Mouse (Mus musculus): ENCODE measurements around the gene Map3k19. TPM values are rescaled to one million over a fixed set of nuclear protein-coding genes. Genes with fewer than 3 reads are reported as not detected.

The Map3k19 gene
- polyA plus RNA-seq (2015; fragmentation: Nextera tagmentation; extraction: Ambion mirVana), result not detected in 2 replicates

DNA sequence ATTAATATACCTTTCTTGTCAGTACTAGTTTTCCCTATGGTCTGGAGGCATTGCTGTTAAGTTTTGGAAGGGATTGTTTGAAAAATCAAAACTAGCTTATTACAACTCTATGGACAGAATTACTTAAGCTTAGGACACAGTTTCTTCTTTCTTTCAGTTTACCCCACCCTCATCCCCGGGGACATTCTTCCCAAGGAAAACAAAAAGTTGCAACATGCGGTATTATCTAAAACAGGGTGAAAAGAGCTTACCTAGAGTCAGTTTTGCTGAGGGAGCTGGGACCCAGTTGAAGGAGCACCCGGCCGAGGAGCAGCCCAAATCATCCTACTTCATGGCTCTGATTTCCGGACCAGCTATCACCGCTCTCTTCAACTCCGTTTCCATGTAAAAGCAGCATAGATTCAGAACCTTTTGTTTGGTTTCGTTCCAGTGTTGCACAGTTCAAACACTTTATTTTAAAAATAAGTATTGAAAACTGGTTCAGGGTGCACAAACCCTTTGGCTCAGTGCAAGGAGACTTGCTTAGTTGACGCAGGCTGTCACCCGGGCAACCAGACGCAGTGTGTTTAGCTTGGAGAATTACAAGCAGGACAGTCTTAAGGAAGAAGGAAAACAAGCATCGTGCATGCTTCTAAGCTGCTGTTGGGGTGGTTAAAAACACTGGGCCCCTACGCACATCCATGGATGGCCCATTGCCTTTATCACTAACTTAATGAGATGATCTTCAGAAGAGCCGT is at the start of gene Map3k19:
Map3k19 (minus strand) TSS at position 546 of the 737 bp plus-strand sequence.
- Histone ChIP-seq H3K27ac (no peak within 1 kb of the TSS), H3K9me3 (replicated peaks) (0 out of 2 replicates have a peak, but pooled peaks cover 6% of the 10 kb centered on the region), H3K4me1 (no peaks in the 10 kb centered on the region), H3K4me3 (replicated peaks) (no peak within 1 kb of the TSS), H3K36me3 (no peaks in the 10 kb centered on the region), H3K4me2 (no peak within 1 kb of the TSS), H3K9ac (no peak within 1 kb of the TSS), H3K27me3 (no peaks in the 10 kb centered on the region)
- WGBS, result 81% methylated on average over 14 of the region's 14 CpGs
- ATAC-seq (replicated peaks; ENCODE audit: low FRiP score), result no peak

DNA sequence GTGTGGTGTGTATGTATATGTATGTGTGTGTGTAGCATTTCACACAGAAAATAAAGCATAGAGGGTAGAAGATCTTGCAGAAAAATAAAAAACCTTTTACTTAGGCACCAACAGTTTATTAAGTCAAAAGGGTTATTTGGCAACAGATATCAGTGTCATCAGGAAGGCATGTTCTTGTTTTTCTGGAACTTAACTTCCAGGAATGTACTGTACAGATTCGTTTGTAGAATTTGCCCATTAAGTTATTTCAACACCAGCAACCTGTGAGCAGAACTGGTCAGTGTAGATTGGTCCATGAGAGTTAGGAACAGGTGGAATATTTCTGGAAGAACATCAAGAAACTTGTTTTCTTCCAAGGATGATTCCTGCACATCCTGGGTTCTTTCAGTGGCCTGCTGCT is 44.6 kb upstream of the Map3k19 start:
- Histone ChIP-seq H3K4me2 (no peak overlapping the region), H3K36me3 (peaks cover 20% of the 10 kb centered on the region), H3K9me3 (replicated peaks) (no peaks in the 10 kb centered on the region), H3K27ac (no peak overlapping the region), H3K4me3 (replicated peaks) (no peak overlapping the region), H3K9ac (no peak overlapping the region), H3K27me3 (no peaks in the 10 kb centered on the region), H3K4me1 (no peaks in the 10 kb centered on the region)
- ATAC-seq (replicated peaks; ENCODE audit: low FRiP score), result no peak
- 70% methylated on average over 1 of the region's 1 CpGs for WGBS

DNA sequence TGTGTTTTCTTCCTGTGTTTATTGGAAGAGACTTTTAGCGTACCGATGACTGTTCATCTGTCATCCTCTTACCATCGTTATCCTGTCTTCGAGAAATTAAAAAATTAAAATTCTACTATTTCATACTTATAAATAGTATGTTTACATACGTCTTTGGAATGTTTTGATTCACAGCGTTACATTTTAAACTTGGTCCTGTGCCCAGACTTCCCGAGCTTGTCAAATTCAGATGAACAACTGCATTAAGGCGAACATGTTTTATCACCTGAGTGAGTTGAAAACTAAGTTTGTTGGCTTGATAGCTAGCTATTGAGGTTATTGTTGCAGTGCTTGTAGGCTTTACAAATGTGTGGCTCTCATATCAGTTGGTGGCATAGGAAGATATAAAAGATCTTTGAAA is 14.4 kb upstream of the Map3k19 start:
- peak overlapping the region; percentile 66 for H3K4me2 ChIP-seq
- H3K36me3 ChIP-seq, result peaks cover 25% of the 10 kb centered on the region
- no peak; the same call in 1 of the 2 replicates for ATAC-seq (replicated peaks; ENCODE audit: low FRiP score)
- no peaks in the 10 kb centered on the region for H3K9me3 ChIP-seq (replicated peaks)
- H3K9ac ChIP-seq, result peak overlapping the region; percentile 76
- H3K4me3 ChIP-seq (replicated peaks), result peak overlapping the region; percentile 83
- H3K27me3 ChIP-seq, result no peaks in the 10 kb centered on the region
- H3K27ac ChIP-seq, result no peak overlapping the region
- H3K4me1 ChIP-seq, result peaks cover 4% of the 10 kb centered on the region; the same call in 1 of the 2 replicates
- WGBS, result 26% methylated on average over 8 of the region's 8 CpGs

DNA sequence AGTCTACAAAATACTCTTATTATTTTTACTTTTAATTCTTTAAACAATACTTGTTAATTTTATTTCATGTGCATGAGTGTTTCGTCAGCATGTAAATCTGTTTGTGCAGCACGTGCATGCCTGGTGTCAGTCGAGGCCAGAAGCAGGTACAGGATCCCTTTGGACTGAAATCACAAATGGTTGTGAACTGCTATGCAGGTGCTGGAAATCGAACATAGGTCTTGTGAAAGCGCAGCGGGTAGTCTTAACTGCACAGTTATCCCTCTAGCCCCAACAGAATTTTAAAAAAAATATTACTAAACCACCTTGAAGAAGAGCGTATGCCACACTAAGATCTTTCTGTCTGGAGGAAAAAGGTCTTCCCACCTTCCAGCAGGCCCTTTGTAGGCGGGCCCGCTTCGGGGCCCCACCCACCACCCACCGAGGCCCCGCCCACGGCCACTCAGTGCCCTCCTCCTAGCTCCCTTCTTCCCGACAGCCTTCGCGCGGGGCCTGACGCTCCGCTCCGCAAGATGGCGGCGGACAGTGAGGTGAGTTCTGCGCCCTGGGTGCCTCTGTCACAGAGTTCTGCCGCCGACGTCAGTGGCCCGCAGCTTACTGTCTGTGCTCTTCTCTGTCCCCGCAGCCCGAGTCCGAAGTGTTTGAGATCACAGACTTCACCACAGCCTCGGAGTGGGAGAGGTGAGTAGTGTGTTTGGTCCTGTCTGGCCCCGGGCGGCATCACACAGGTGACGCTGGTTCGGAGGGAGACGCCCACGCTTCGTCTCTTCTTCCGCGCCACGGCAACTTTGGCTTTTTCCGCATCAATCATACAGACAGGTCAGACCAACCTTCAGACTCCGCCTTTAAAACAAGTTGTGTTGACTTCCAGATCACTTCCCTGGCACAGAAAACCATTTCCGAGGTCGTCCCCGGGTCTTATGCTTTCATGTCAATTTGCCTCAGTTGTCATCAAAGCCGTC is 13.8 kb upstream of the Map3k19 start, which contains the start of gene Rab3gap1:
Rab3gap1 (plus strand) TSS at position 474 of the 962 bp plus-strand sequence.
- H3K9ac ChIP-seq, result peak within 1 kb of the TSS; percentile 76
- H3K4me3 ChIP-seq (replicated peaks), result peak within 1 kb of the TSS; percentile 83
- WGBS, result 11% methylated on average over 47 of the region's 47 CpGs
- no peaks in the 10 kb centered on the region for H3K9me3 ChIP-seq (replicated peaks)
- peak within 1 kb of the TSS; percentile 86 for H3K27ac ChIP-seq
- peaks cover 21% of the 10 kb centered on the region for H3K36me3 ChIP-seq
- ATAC-seq (replicated peaks; ENCODE audit: low FRiP score), result peak; percentile 99
- peaks cover 4% of the 10 kb centered on the region; the same call in 1 of the 2 replicates for H3K4me1 ChIP-seq
- peak within 1 kb of the TSS; percentile 66 for H3K4me2 ChIP-seq
- H3K27me3 ChIP-seq, result no peaks in the 10 kb centered on the region

DNA sequence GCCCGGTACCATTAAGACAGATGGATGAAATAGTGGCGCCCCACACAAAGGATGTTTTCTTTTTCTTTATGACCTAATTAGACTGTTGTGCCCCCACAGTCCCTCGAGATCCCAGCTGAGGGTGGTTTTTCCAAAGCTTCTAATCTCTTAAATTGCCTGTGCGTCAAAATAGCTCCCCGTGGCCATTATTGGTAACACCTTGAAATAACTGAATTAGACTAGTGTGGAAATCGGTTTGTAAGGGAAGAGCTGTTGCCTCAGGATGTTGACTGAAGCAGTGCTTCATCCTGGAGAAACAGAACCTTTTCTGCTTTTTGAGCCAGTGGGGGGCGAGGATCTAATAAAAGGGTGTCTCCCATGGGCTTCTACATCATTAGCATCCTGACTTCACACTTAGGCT is 9.0 kb upstream of the Map3k19 start:
- no peak overlapping the region for H3K4me3 ChIP-seq (replicated peaks)
- no peaks in the 10 kb centered on the region for H3K36me3 ChIP-seq
- 44% methylated on average over 7 of the region's 7 CpGs for WGBS
- no peak overlapping the region for H3K4me2 ChIP-seq
- H3K27ac ChIP-seq, result no peak overlapping the region
- H3K9me3 ChIP-seq (replicated peaks), result no peaks in the 10 kb centered on the region
- no peak for ATAC-seq (replicated peaks; ENCODE audit: low FRiP score)
- H3K27me3 ChIP-seq, result no peaks in the 10 kb centered on the region
- no peak overlapping the region for H3K9ac ChIP-seq
- H3K4me1 ChIP-seq, result no peaks in the 10 kb centered on the region

DNA sequence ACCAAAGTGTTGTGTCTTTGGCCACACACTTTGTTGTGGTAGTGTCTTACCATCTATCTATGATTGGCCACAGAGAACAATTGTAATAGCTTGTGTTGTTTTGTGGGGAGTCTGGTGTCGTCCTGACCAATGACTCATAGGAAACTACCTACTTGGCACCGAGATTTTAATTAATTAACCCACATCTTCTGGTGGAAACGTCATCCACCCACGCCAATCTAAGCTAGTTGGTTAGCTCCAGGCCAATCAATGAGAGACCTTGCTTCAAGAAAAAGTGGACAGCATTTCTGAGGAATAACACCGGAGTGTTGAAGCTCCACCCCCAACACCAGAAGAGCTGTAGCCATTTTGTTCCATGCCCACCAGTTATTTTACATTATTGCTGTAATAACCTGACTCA is 7.1 kb upstream of the Map3k19 start:
- 81% methylated on average over 5 of the region's 5 CpGs for WGBS
- no peak for ATAC-seq (replicated peaks; ENCODE audit: low FRiP score)
- H3K9me3 ChIP-seq (replicated peaks), result no peaks in the 10 kb centered on the region

DNA sequence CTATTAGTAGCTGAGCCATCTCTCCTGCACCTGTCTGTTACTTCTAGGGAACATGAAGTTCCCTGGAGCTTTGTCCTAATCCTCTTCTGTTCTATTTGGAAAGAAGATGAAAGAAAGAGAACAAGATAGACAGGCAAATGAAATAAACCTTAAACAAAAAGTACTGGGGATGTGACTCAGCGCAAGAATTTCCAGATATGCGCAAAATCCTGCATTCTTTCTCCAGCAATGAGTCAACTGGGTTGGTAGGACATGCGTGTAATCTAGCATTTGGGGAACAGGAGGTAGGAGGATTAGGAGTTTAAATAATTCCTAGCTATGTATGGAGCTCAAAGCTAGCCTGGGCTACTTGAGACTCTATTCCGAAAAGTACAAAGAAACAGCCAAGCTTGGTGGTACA is 5.7 kb upstream of the Map3k19 start:
- H3K9ac ChIP-seq, result no peak overlapping the region
- no peaks in the 10 kb centered on the region for H3K4me1 ChIP-seq
- H3K27me3 ChIP-seq, result no peaks in the 10 kb centered on the region
- ATAC-seq (replicated peaks; ENCODE audit: low FRiP score), result no peak
- no peak overlapping the region for H3K4me3 ChIP-seq (replicated peaks)
- H3K27ac ChIP-seq, result no peak overlapping the region
- H3K36me3 ChIP-seq, result no peaks in the 10 kb centered on the region
- no peaks in the 10 kb centered on the region for H3K9me3 ChIP-seq (replicated peaks)
- WGBS, result 94% methylated on average over 4 of the region's 4 CpGs
- H3K4me2 ChIP-seq, result no peak overlapping the region

More for the DNA sequence above, 7.1 kb upstream of the Map3k19 start:
- H3K27ac ChIP-seq, result no peak overlapping the region
- no peak overlapping the region for H3K4me2 ChIP-seq
- no peaks in the 10 kb centered on the region for H3K36me3 ChIP-seq
- no peak overlapping the region for H3K4me3 ChIP-seq (replicated peaks)
- no peaks in the 10 kb centered on the region for H3K27me3 ChIP-seq
- no peaks in the 10 kb centered on the region for H3K4me1 ChIP-seq
- H3K9ac ChIP-seq, result no peak overlapping the region

DNA sequence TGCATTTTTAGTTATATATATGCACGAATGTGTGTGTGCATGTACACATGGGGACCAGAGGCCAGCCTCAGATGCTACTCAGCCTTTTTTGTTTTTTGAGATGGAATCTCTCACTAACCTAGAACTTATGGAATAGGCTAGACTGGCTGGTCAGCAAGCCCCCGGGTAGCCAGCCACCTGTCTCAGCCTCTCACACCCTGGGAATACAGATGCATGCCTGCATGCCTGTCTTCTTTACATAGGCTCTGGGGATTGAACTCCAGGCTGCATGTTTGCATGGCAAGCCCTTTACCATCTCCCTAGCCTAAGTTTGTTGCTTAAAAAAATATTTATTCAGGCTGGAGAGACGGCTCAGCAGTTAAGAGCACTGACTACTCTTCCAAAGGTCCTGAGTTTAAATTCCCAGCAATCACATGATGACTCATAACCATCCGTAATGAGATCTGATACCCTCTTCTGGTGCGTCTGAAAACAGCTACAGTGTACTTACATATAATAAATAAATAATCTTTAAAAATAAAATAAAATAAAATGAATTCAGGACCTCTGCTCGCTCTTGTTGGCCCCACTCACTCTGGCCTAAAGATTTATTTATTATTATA is 5.1 kb upstream of the Map3k19 start:
- no peaks in the 10 kb centered on the region for H3K9me3 ChIP-seq (replicated peaks)
- ATAC-seq (replicated peaks; ENCODE audit: low FRiP score), result no peak
- H3K4me3 ChIP-seq (replicated peaks), result no peak overlapping the region

DNA sequence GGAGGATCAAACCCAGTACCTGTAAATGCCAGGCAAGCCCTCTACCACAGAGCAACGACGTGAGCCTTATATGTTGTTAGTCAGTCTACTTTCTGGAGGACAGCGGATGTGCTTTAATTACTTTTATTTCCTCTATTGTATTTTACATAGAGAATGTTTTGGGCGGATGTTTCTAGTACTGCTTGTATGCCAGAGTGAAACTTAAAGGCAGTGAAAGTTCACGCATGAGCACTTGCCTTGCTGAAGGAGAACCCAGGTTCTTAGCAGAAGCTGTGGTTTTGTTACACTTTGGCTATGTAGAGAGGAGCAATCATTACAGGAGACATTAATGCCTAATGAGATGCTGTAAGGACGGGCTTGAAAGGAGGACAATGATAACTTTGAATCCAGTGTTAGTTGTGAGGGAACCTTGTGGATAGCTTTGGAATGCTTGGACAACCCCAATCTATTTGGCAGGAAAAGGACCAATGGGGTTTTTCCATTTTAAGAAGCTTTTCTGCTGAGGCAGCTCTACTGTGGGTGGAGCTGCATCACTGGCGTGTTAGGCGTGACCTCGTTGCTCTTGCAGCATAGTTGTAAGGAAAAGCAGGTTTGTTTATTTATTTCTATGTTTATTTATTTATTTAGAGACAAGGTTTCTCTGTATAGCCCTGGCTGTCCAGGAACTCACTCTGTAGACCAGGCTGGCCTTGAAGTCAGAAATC is 4.3 kb upstream of the Map3k19 start:
- Histone ChIP-seq H3K9ac (no peak overlapping the region), H3K4me2 (no peak overlapping the region), H3K9me3 (replicated peaks) (no peaks in the 10 kb centered on the region), H3K27me3 (no peaks in the 10 kb centered on the region), H3K36me3 (no peaks in the 10 kb centered on the region), H3K4me1 (no peaks in the 10 kb centered on the region), H3K27ac (no peak overlapping the region), H3K4me3 (replicated peaks) (no peak overlapping the region)
- ATAC-seq (replicated peaks; ENCODE audit: low FRiP score), result no peak
- WGBS, result 82% methylated on average over 9 of the region's 9 CpGs

More for the DNA sequence above, 5.1 kb upstream of the Map3k19 start:
- WGBS, result 56% methylated on average over 6 of the region's 6 CpGs
- Histone ChIP-seq H3K9ac (no peak overlapping the region), H3K4me1 (no peaks in the 10 kb centered on the region), H3K27me3 (no peaks in the 10 kb centered on the region), H3K36me3 (no peaks in the 10 kb centered on the region), H3K27ac (no peak overlapping the region), H3K4me2 (no peak overlapping the region)

DNA sequence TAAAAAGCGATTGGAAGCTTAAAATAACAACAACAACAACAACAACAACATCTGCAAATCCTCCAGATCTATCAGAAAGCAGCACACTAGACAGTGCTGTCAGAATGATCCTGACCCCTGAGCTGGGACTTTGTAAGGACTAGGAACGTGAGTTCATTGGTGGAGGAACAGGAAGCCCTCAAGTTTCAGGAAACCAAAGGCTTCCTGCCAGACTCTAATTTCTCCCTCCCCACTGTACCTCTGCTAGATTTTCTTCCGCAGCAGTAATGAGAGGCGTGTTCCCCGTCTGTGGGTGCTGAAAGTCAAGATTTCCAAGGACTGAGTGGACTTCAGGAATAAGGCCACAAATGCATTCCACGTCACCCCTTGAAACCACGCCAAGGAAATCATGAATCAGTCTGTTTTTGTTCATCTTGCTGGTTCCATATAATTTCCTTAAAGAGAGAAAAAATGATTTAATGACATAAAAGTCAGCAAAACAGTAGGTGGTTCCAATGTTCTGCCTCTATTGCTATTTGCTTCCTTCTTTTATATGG is 4.7 kb downstream of the Map3k19 start:
- Histone ChIP-seq H3K36me3 (no peaks in the 10 kb centered on the region), H3K9ac (no peak overlapping the region), H3K4me1 (no peaks in the 10 kb centered on the region), H3K27me3 (no peaks in the 10 kb centered on the region), H3K9me3 (replicated peaks) (0 out of 2 replicates have a peak, but pooled peaks cover 6% of the 10 kb centered on the region), H3K27ac (no peak overlapping the region), H3K4me2 (no peak overlapping the region), H3K4me3 (replicated peaks) (no peak overlapping the region)
- no peak for ATAC-seq (replicated peaks; ENCODE audit: low FRiP score)
- 62% methylated on average over 7 of the region's 7 CpGs for WGBS

DNA sequence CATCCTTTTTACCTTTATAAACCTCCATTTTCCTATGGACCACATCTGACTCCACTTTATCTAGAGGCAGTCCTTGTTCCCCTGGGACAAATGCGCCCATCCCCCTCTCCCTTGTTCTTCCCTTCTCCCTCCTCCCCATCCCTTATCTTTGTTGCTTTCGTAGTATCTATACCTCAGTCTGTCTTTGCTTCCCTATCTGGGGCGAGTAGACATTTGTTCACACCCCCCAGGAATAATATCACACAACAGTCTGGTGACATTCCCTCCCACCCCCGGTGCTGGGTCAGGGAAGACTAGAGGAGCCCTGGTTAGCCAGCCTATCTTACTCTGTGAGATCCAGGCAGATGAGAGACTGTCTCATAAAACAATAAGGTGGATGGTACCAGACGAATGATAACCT is 9.4 kb downstream of the Map3k19 start:
- H3K36me3 ChIP-seq, result no peaks in the 10 kb centered on the region
- no peak overlapping the region for H3K9ac ChIP-seq
- 88% methylated on average over 5 of the region's 5 CpGs for WGBS
- no peak overlapping the region for H3K27ac ChIP-seq
- no peaks in the 10 kb centered on the region for H3K4me1 ChIP-seq
- H3K4me3 ChIP-seq (replicated peaks), result no peak overlapping the region
- H3K4me2 ChIP-seq, result no peak overlapping the region
- no peaks in the 10 kb centered on the region for H3K27me3 ChIP-seq
- H3K9me3 ChIP-seq (replicated peaks), result no peaks in the 10 kb centered on the region
- no peak for ATAC-seq (replicated peaks; ENCODE audit: low FRiP score)
